Mouse (Mus musculus) thymus, adult 18-20 months (tissue): ENCODE measurements around the gene Tppp3.

Experiments used
- DNase-seq, 2 experiments: peaks; one replicate each; pipeline ENCODE4 v3.0.0; 2022; ENCODE audit warnings: mixed read lengths in 2 of 2

The Tppp3 gene

GRCm38 (mm10) chr8:105466700-105467291, 4.5 kb downstream of the Tppp3 start:
- no peak for DNase-seq

- DNase-seq: no peak
Observed at GRCm38 (mm10) chr8:105466246-105466645, 5.1 kb downstream of the Tppp3 start.

- no peak for DNase-seq
Observed at GRCm38 (mm10) chr8:105464595-105464994, 6.7 kb downstream of the Tppp3 start.

GRCm38 (mm10) chr8:105461085-105461803, 10.1 kb downstream of the Tppp3 start:
- DNase-seq: no peak

- DNase-seq: no peak
Observed at GRCm38 (mm10) chr8:105455218-105455617, 16.1 kb downstream of the Tppp3 start.

- no peak for DNase-seq
Observed at GRCm38 (mm10) chr8:105454088-105454487, 17.2 kb downstream of the Tppp3 start.

GRCm38 (mm10) chr8:105453296-105453695, 18.0 kb downstream of the Tppp3 start:
- DNase-seq: no peak

- DNase-seq: no peak
Observed at GRCm38 (mm10) chr8:105451903-105452603, 19.3 kb downstream of the Tppp3 start.

GRCm38 (mm10) chr8:105450977-105451376, 20.3 kb downstream of the Tppp3 start:
- no peak for DNase-seq

GRCm38 (mm10) chr8:105448596-105448995, 22.7 kb downstream of the Tppp3 start:
- DNase-seq: no peak

- no peak for DNase-seq
Observed at GRCm38 (mm10) chr8:105448188-105448587, 23.1 kb downstream of the Tppp3 start.

- no peak for DNase-seq
Observed at GRCm38 (mm10) chr8:105446127-105446552, 25.2 kb downstream of the Tppp3 start.

GRCm38 (mm10) chr8:105445296-105446126, 25.8 kb downstream of the Tppp3 start:
- DNase-seq: no peak

GRCm38 (mm10) chr8:105442661-105443060, 28.7 kb downstream of the Tppp3 start:
- no peak for DNase-seq

GRCm38 (mm10) chr8:105441433-105441832, 29.9 kb downstream of the Tppp3 start:
- no peak for DNase-seq

- no peak for DNase-seq
Observed at GRCm38 (mm10) chr8:105438865-105439264, 32.5 kb downstream of the Tppp3 start.

GRCm38 (mm10) chr8:105437078-105437748, 34.1 kb downstream of the Tppp3 start:
- no peak for DNase-seq

- DNase-seq: no peak
Observed at GRCm38 (mm10) chr8:105436218-105436617, 35.1 kb downstream of the Tppp3 start.

GRCm38 (mm10) chr8:105434136-105434535, 37.2 kb downstream of the Tppp3 start:
- no peak for DNase-seq

GRCm38 (mm10) chr8:105433511-105433910, 37.8 kb downstream of the Tppp3 start:
- DNase-seq: no peak

- DNase-seq: no peak
Observed at GRCm38 (mm10) chr8:105433021-105433420, 38.3 kb downstream of the Tppp3 start.

- DNase-seq: no peak
Observed at GRCm38 (mm10) chr8:105431743-105432515, 39.4 kb downstream of the Tppp3 start.
